Mouse (Mus musculus) C2C12 (cell line): ENCODE measurements around the gene Lpin2. TPM values are rescaled to one million over a fixed set of nuclear protein-coding genes. Genes with fewer than 3 reads are reported as not detected.

Source experiments
- H3K27me3 ChIP-seq: one replicate; pipeline ENCODE4 v1.6.1; 2011; ENCODE audit not compliant: control insufficient read depth, insufficient read depth, insufficient read length
- H3K36me3 ChIP-seq: one replicate; pipeline ENCODE4 v1.6.1; 2011; ENCODE audit not compliant: control insufficient read depth, insufficient read depth
- H3K4me3 ChIP-seq: one replicate; pipeline ENCODE4 v1.5.1; 2011; ENCODE audit warnings: mild to moderate bottlenecking, control low read depth; ENCODE audit not compliant: poor library complexity, insufficient read depth, severe bottlenecking
- H3K79me2 ChIP-seq: one replicate; pipeline ENCODE4 v1.6.1; 2011; ENCODE audit not compliant: control insufficient read depth, insufficient read depth
- H3K79me3 ChIP-seq: one replicate; pipeline ENCODE4 v1.6.1; 2011; ENCODE audit warnings: low read depth, control low read depth
- H3ac ChIP-seq: one replicate; pipeline ENCODE3; 2011; ENCODE audit warnings: low read depth; ENCODE audit not compliant: control insufficient read depth, insufficient read length
- CEBPB ChIP-seq: IDR thresholded peaks from one replicate; pipeline ENCODE4 v1.6.1; 2011; ENCODE audit warnings: low read depth, mild to moderate bottlenecking, control low read depth, moderate library complexity
- CTCF ChIP-seq: IDR thresholded peaks from one replicate; pipeline ENCODE4 v1.5.1; 2011; ENCODE audit not compliant: control insufficient read depth, insufficient read depth, insufficient read length
- FOSL1 ChIP-seq: IDR thresholded peaks from one replicate; pipeline ENCODE4 v1.8.0; 2011; ENCODE audit warnings: mild to moderate bottlenecking, low read length; ENCODE audit not compliant: poor library complexity, insufficient read depth, severe bottlenecking
- MAX ChIP-seq: IDR thresholded peaks from one replicate; pipeline ENCODE4 v1.6.1; 2011; ENCODE audit warnings: mild to moderate bottlenecking, control low read depth
- MYOD1 ChIP-seq: IDR thresholded peaks from one replicate; pipeline ENCODE4 v1.6.1; 2011; ENCODE audit warnings: low read depth; ENCODE audit not compliant: control insufficient read depth, insufficient read length
- MYOG ChIP-seq: IDR thresholded peaks from one replicate; pipeline ENCODE4 v1.6.1; 2011; ENCODE audit not compliant: control insufficient read depth, insufficient read length; ENCODE audit errors: extremely low read depth
- USF1 ChIP-seq: IDR thresholded peaks from one replicate; pipeline ENCODE4 v1.6.1; 2011; ENCODE audit warnings: low read depth, mild to moderate bottlenecking, control low read depth, moderate library complexity
- polyA plus RNA-seq: library from polyadenylated mRNA; unstranded; fragments of >200 nt; fragmentation: generic; extraction: Trizol; gene quantifications from one replicate; pipeline ENCODE4 v1.2.1, GENCODE M21; 2012; ENCODE audit warnings: missing spikeins

Gene Lpin2
- polyA plus RNA-seq, 1 experiment, result 9.3 TPM

GRCm38 (mm10) chr17:71288808-71289548 lies 106.6 kb downstream of the Lpin2 start:
- TF ChIP-seq CEBPB, result no peak
- TF ChIP-seq FOSL1, result no peak
- TF ChIP-seq MAX, result no peak
- TF ChIP-seq USF1, result no peak
- TF ChIP-seq MYOG, result no peak
- TF ChIP-seq CTCF, result no peak
- TF ChIP-seq MYOD1, result no peak
- no peaks in the 10 kb centered on the region for H3K27me3 ChIP-seq
- no peaks in the 10 kb centered on the region for H3K79me3 ChIP-seq
- H3K4me3 ChIP-seq, result no peak overlapping the region
- H3K79me2 ChIP-seq, result no peaks in the 10 kb centered on the region
- H3K36me3 ChIP-seq, result no peaks in the 10 kb centered on the region
- no peak overlapping the region for H3ac ChIP-seq

DNA sequence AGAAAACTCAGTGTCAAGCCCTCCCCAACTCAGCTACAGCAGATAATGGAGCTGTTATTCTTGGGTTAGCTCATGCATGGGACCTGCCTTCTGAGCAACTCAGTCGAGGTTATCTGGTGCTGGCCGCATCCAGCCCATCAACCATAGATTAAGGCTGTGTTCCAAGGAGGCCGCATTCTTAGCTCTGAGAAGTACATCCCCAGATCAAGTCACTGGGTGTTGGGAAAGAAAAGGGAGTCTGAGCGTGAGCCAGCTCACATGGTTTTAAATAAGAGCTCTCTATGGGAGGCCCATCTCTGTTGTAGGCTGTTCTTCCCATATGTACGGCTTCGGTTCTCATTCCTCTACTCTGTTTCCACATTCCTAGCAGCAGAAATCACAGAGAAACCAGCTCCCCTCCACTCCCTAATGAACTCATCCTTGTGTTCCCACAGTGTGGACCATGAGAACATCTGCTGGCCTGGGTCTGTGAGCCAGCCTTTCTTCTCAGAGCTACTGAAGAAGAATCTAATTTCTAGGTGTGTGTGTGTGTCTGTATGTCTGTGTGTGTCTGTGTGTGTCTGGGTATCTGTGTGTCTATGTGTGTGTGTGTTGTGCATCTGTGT lies 107.3 kb downstream of the Lpin2 start:
- Histone ChIP-seq H3K4me3 (no peak overlapping the region), H3ac (no peak overlapping the region), H3K79me2 (no peaks in the 10 kb centered on the region), H3K27me3 (no peaks in the 10 kb centered on the region), H3K79me3 (no peaks in the 10 kb centered on the region), H3K36me3 (no peaks in the 10 kb centered on the region)
- TF ChIP-seq MYOG (no peak), FOSL1 (no peak)

DNA sequence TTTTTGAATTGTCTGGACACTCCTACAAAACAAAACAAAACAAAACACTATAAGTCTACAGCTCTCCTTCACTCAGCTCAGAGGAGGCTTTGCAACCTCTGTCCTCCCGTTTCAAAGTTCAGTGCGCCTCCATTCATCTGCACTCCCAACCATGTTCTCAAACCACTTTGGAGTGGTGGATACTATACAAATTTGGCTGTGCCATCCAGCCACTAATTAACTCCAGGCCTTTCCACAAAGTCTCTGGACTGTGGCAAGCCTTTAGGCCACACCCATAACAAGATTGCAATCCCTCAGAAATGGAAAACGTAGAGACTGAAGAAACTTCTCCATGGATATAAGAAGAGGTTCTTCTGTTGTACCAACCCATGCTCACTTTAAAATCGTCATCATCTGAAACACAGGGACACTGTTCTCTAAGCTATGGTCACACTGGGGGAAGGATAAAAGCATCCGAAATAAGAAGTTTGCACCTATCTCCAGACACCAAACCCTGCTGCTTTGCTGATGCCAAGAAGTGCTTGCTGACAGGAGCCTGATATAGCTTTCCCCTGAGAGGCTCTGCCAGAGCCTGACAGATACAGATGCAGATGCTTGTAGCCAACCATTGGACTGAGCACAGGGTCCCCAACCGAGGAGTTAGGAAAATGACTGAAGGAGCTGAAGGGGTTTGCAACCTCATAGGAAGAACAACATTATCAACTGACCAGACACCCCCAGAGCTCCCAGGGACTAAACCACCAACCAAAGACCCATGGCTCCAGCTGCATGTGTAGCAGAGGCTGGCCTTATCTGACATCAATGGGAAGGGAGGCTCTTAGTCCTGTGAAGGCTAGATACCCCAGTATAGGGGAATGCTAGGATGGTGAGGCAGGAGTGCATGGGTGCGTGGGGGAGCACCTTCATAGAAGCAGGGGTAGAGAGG lies 108.4 kb downstream of the Lpin2 start:
- Histone ChIP-seq H3K79me2 (no peaks in the 10 kb centered on the region), H3K4me3 (no peak overlapping the region), H3K36me3 (no peaks in the 10 kb centered on the region), H3K79me3 (no peaks in the 10 kb centered on the region), H3ac (no peak overlapping the region), H3K27me3 (no peaks in the 10 kb centered on the region)
- TF ChIP-seq USF1, result no peak
- no peak for TF ChIP-seq MYOG

DNA sequence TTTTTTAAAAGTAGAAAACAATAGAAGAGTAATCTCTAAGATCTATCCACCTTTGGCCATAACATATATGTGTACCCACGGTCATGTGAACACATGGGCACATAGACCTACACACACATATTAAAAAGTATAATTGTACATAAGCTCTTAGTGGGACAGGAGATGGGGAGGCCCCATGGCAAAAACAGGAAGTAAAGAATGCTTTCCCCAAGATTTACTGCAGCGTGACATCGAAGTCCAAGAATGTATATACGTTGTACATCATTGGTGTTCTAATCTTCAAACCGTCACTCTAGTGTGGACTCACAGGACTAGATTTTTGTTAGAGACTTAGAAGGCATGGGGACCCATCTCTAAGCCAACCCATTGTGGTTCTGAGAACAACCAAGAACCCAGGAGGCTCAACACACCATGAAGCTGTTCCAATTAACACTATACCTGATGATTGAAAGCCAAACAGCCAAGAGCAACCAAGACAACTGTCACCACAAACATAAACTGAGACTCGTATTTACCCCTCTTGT lies 109.6 kb downstream of the Lpin2 start:
- no peaks in the 10 kb centered on the region for H3K36me3 ChIP-seq
- H3K27me3 ChIP-seq, result no peaks in the 10 kb centered on the region
- H3K79me3 ChIP-seq, result no peaks in the 10 kb centered on the region
- H3K4me3 ChIP-seq, result no peak overlapping the region
- no peak overlapping the region for H3ac ChIP-seq
- TF ChIP-seq USF1 (no peak), FOSL1 (no peak), CEBPB (no peak), MAX (no peak), CTCF (no peak), MYOG (no peak), MYOD1 (no peak)
- no peaks in the 10 kb centered on the region for H3K79me2 ChIP-seq

GRCm38 (mm10) chr17:71292897-71293296 lies 110.5 kb downstream of the Lpin2 start:
- TF ChIP-seq MYOD1 (no peak), FOSL1 (no peak)
- Histone ChIP-seq H3K4me3 (no peak overlapping the region), H3K27me3 (no peaks in the 10 kb centered on the region), H3K79me3 (no peaks in the 10 kb centered on the region), H3K79me2 (no peaks in the 10 kb centered on the region), H3K36me3 (no peaks in the 10 kb centered on the region), H3ac (no peak overlapping the region)

DNA sequence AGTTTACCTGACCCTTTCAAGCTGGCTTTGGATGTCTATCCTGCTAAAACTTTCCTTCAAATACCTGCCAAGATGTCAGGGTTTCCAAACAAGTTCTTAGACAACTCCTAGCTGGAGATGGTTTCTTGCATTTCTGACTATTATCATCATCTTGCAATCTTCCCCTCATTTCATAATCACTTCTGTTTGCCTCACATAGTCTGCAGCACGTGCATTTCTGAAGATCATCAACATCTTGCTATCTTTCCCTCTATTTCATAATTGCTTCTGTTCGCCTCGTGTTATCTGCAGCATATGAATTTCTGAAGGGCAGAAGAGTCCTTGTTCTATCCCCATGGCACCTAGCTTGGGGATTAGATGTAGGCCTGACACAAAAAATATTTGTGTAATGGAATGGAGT lies 112.2 kb downstream of the Lpin2 start:
- Histone ChIP-seq H3K79me2 (no peaks in the 10 kb centered on the region), H3ac (no peak overlapping the region), H3K4me3 (no peak overlapping the region), H3K36me3 (no peaks in the 10 kb centered on the region), H3K27me3 (no peaks in the 10 kb centered on the region), H3K79me3 (no peaks in the 10 kb centered on the region)
- TF ChIP-seq MYOD1, result no peak
- TF ChIP-seq MAX, result no peak
- TF ChIP-seq MYOG, result no peak
- TF ChIP-seq FOSL1, result no peak
- no peak for TF ChIP-seq USF1
- no peak for TF ChIP-seq CTCF
- no peak for TF ChIP-seq CEBPB
